Mouse (Mus musculus): ENCODE measurements around the gene Unc119. TPM values are rescaled to one million over a fixed set of nuclear protein-coding genes. Genes with fewer than 3 reads are reported as not detected.

The Unc119 gene
- polyA plus RNA-seq (2014; fragmentation: Illumina TruSeq; extraction: RNeasy Lipid Tissue Mini Kit (QIAGEN cat#74804); ENCODE audit: low replicate concordance): not detected

GRCm38 (mm10) chr11:78343381-78344327 is at the start of gene Unc119:
Gene Unc119 (plus strand): TSS chr11:78343482.

GRCm38 (mm10) chr11:78301357-78302084 is 41.8 kb upstream of the Unc119 start, which contains the start of gene Spag5:
Gene Spag5 (plus strand): TSS chr11:78301529.

GRCm38 (mm10) chr11:78322860-78323259 is 20.4 kb upstream of the Unc119 start, which contains the start of gene Aldoc:
Gene Aldoc (plus strand): TSS chr11:78322968.

GRCm38 (mm10) chr11:78327634-78328511 is 15.4 kb upstream of the Unc119 start, which contains the start of gene Pigs:
Gene Pigs (plus strand): TSS chr11:78328415.

GRCm38 (mm10) chr11:78386508-78387043 is 43.3 kb downstream of the Unc119 start, which contains the start of gene Foxn1:
Gene Foxn1 (minus strand): TSS chr11:78386558.

Other genes with a start within 250 kb of the Unc119 start
- gene Fam222b, start 248.8 kb upstream of the Unc119 start, polyA plus RNA-seq (2014; fragmentation: Illumina TruSeq; extraction: RNeasy Lipid Tissue Mini Kit (QIAGEN cat#74804); ENCODE audit: low replicate concordance): 7.3 TPM
- 1.4 TPM for gene Traf4, start 177.9 kb upstream of the Unc119 start, polyA plus RNA-seq (2014; fragmentation: Illumina TruSeq; extraction: RNeasy Lipid Tissue Mini Kit (QIAGEN cat#74804); ENCODE audit: low replicate concordance)
- 0.97 TPM for gene Nek8, start 166.8 kb upstream of the Unc119 start, polyA plus RNA-seq (2014; fragmentation: Illumina TruSeq; extraction: RNeasy Lipid Tissue Mini Kit (QIAGEN cat#74804); ENCODE audit: low replicate concordance)
- 5.6 TPM for gene Tlcd1, start 166.8 kb upstream of the Unc119 start, polyA plus RNA-seq (2014; fragmentation: Illumina TruSeq; extraction: RNeasy Lipid Tissue Mini Kit (QIAGEN cat#74804); ENCODE audit: low replicate concordance)
- gene Rpl23a, start 159.9 kb upstream of the Unc119 start, polyA plus RNA-seq (2014; fragmentation: Illumina TruSeq; extraction: RNeasy Lipid Tissue Mini Kit (QIAGEN cat#74804); ENCODE audit: low replicate concordance): 432 TPM
- 0.93 TPM for gene Rab34, start 155.1 kb upstream of the Unc119 start, polyA plus RNA-seq (2014; fragmentation: Illumina TruSeq; extraction: RNeasy Lipid Tissue Mini Kit (QIAGEN cat#74804); ENCODE audit: low replicate concordance)
- 0.89 TPM for gene Proca1, start 150.1 kb upstream of the Unc119 start, polyA plus RNA-seq (2014; fragmentation: Illumina TruSeq; extraction: RNeasy Lipid Tissue Mini Kit (QIAGEN cat#74804); ENCODE audit: low replicate concordance)
- 15.0 TPM for gene Sdf2, start 97.7 kb upstream of the Unc119 start, polyA plus RNA-seq (2014; fragmentation: Illumina TruSeq; extraction: RNeasy Lipid Tissue Mini Kit (QIAGEN cat#74804); ENCODE audit: low replicate concordance)
- 7.2 TPM for gene Supt6, start 97.5 kb upstream of the Unc119 start, polyA plus RNA-seq (2014; fragmentation: Illumina TruSeq; extraction: RNeasy Lipid Tissue Mini Kit (QIAGEN cat#74804); ENCODE audit: low replicate concordance)
- gene 2610507B11Rik, start 81.7 kb upstream of the Unc119 start, polyA plus RNA-seq (2014; fragmentation: Illumina TruSeq; extraction: RNeasy Lipid Tissue Mini Kit (QIAGEN cat#74804); ENCODE audit: low replicate concordance): 55.5 TPM
- gene BC030499, start 52.6 kb upstream of the Unc119 start, polyA plus RNA-seq (2014; fragmentation: Illumina TruSeq; extraction: RNeasy Lipid Tissue Mini Kit (QIAGEN cat#74804); ENCODE audit: low replicate concordance): 1.5 TPM
- 8.9 TPM for gene Spag5, start 42.0 kb upstream of the Unc119 start, polyA plus RNA-seq (2014; fragmentation: Illumina TruSeq; extraction: RNeasy Lipid Tissue Mini Kit (QIAGEN cat#74804); ENCODE audit: low replicate concordance)
- 3.8 TPM for gene Aldoc, start 20.5 kb upstream of the Unc119 start, polyA plus RNA-seq (2014; fragmentation: Illumina TruSeq; extraction: RNeasy Lipid Tissue Mini Kit (QIAGEN cat#74804); ENCODE audit: low replicate concordance)
- gene Pigs, start 15.1 kb upstream of the Unc119 start, polyA plus RNA-seq (2014; fragmentation: Illumina TruSeq; extraction: RNeasy Lipid Tissue Mini Kit (QIAGEN cat#74804); ENCODE audit: low replicate concordance): 1.9 TPM
- not detected for gene Foxn1, start 43.1 kb downstream of the Unc119 start, polyA plus RNA-seq (2014; fragmentation: Illumina TruSeq; extraction: RNeasy Lipid Tissue Mini Kit (QIAGEN cat#74804); ENCODE audit: low replicate concordance)
- 6.7 TPM for gene Slc13a2, start 78.7 kb downstream of the Unc119 start, polyA plus RNA-seq (2014; fragmentation: Illumina TruSeq; extraction: RNeasy Lipid Tissue Mini Kit (QIAGEN cat#74804); ENCODE audit: low replicate concordance)
- gene Slc46a1, start 122.2 kb downstream of the Unc119 start, polyA plus RNA-seq (2014; fragmentation: Illumina TruSeq; extraction: RNeasy Lipid Tissue Mini Kit (QIAGEN cat#74804); ENCODE audit: low replicate concordance): 8.8 TPM
- not detected for gene Sarm1, start 154.3 kb downstream of the Unc119 start, polyA plus RNA-seq (2014; fragmentation: Illumina TruSeq; extraction: RNeasy Lipid Tissue Mini Kit (QIAGEN cat#74804); ENCODE audit: low replicate concordance)
- gene Vtn, start 155.6 kb downstream of the Unc119 start, polyA plus RNA-seq (2014; fragmentation: Illumina TruSeq; extraction: RNeasy Lipid Tissue Mini Kit (QIAGEN cat#74804); ENCODE audit: low replicate concordance): not detected
- not detected for gene Sebox, start 160.0 kb downstream of the Unc119 start, polyA plus RNA-seq (2014; fragmentation: Illumina TruSeq; extraction: RNeasy Lipid Tissue Mini Kit (QIAGEN cat#74804); ENCODE audit: low replicate concordance)
- gene Tmem199, start 168.7 kb downstream of the Unc119 start, polyA plus RNA-seq (2014; fragmentation: Illumina TruSeq; extraction: RNeasy Lipid Tissue Mini Kit (QIAGEN cat#74804); ENCODE audit: low replicate concordance): 15.1 TPM
- gene Poldip2, start 168.7 kb downstream of the Unc119 start, polyA plus RNA-seq (2014; fragmentation: Illumina TruSeq; extraction: RNeasy Lipid Tissue Mini Kit (QIAGEN cat#74804); ENCODE audit: low replicate concordance): 6.3 TPM
- 53.0 TPM for gene Tnfaip1, start 192.8 kb downstream of the Unc119 start, polyA plus RNA-seq (2014; fragmentation: Illumina TruSeq; extraction: RNeasy Lipid Tissue Mini Kit (QIAGEN cat#74804); ENCODE audit: low replicate concordance)
- gene Ift20, start 192.9 kb downstream of the Unc119 start, polyA plus RNA-seq (2014; fragmentation: Illumina TruSeq; extraction: RNeasy Lipid Tissue Mini Kit (QIAGEN cat#74804); ENCODE audit: low replicate concordance): 97.4 TPM
- gene Tmem97, start 207.3 kb downstream of the Unc119 start, polyA plus RNA-seq (2014; fragmentation: Illumina TruSeq; extraction: RNeasy Lipid Tissue Mini Kit (QIAGEN cat#74804); ENCODE audit: low replicate concordance): 24.5 TPM

Measured in small intestine, adult 10 weeks (tissue).